Mouse (Mus musculus) midbrain, embryonic 14.5 days (tissue): ENCODE results near the gene Gm49450. TPM values are rescaled to one million over a fixed set of nuclear protein-coding genes. Genes with fewer than 3 reads are reported as not detected.

Experiments used
- ATAC-seq: fragments of 200-750 bp; cut with Nextera tagmentation; 2 replicates; pipeline ENCODE4 v1.8.0; 2017; ENCODE audit warnings: moderate number of reproducible peaks, moderate library complexity; ENCODE audit not compliant: low FRiP score, low TSS enrichment
- DNase-seq: peaks from one replicate; pipeline ENCODE4 v3.0.0-alpha.2; 2015
- H3K27ac ChIP-seq: fragments of 300-500 bp; sonication (generic); replicated peaks from 2 replicates; pipeline ENCODE4 v1.5.1; 2014; ENCODE audit warnings: mild to moderate bottlenecking, low read depth, low read length, moderate library complexity
- H3K27me3 ChIP-seq: fragments of 300-500 bp; sonication (generic); 2 replicates; pipeline ENCODE4 v1.6.1; 2014; ENCODE audit warnings: low read length, control low read depth, mixed read lengths; ENCODE audit not compliant: control insufficient read depth, insufficient read depth
- H3K36me3 ChIP-seq: fragments of 300-500 bp; sonication (generic); 2 replicates; pipeline ENCODE4 v1.6.1; 2014; ENCODE audit warnings: low read length, control low read depth; ENCODE audit not compliant: control insufficient read depth, insufficient read depth
- H3K4me1 ChIP-seq: fragments of 300-500 bp; sonication (generic); 2 replicates; pipeline ENCODE4 v1.6.1; 2014; ENCODE audit warnings: mild to moderate bottlenecking, antibody characterized with exemption, low read length, control low read depth; ENCODE audit not compliant: control insufficient read depth, insufficient read depth
- H3K4me2 ChIP-seq: fragments of 300-500 bp; sonication (generic); 2 replicates; pipeline ENCODE4 v1.6.1; 2014; ENCODE audit warnings: mild to moderate bottlenecking, low read length, moderate library complexity
- H3K4me3 ChIP-seq: fragments of 300-500 bp; sonication (generic); replicated peaks from 2 replicates; pipeline ENCODE4 v1.5.1; 2014; ENCODE audit warnings: low read depth, low read length
- H3K9ac ChIP-seq: fragments of 300-500 bp; sonication (generic); replicated peaks from 2 replicates; pipeline ENCODE4 v1.6.1; 2014; ENCODE audit warnings: mild to moderate bottlenecking, low read length, moderate library complexity
- H3K9me3 ChIP-seq: fragments of 300-500 bp; sonication (generic); 2 replicates; pipeline ENCODE4 v1.6.1; 2016; ENCODE audit warnings: low read length, control low read depth, mixed read lengths; ENCODE audit not compliant: control insufficient read depth
- WGBS: fragments of 180-500 bp; shearing (Covaris S2); extraction: QIAGEN DNeasy Blood & Tissue Kit; methylation state at CpG from one replicate; pipeline ENCODE4 v1.1.7; 2014; 5-methylcytosine and 5-hydroxymethylcytosine counted together
- polyA plus RNA-seq: library from polyadenylated mRNA; unstranded; fragments of >200 nt; fragmentation: Nextera tagmentation; extraction: Ambion mirVana; gene quantifications from 2 replicates; pipeline ENCODE4 v1.2.1, GENCODE M21; 2014

The Gm49450 gene
- polyA plus RNA-seq, 1 experiment from 2014 or later = not detected

GRCm38 (mm10) chr15:98894746-98895634 lies 58.4 kb downstream of the Gm49450 start:
- ATAC-seq = 0 out of 2 replicates have a peak, but pooled peaks have one; percentile 4
- Histone ChIP-seq H3K4me1 (peaks cover 25% of the 10 kb centered on the region), H3K9ac (peak overlapping the region; percentile 39; the same call in 1 of the 2 replicates), H3K27ac (no peak overlapping the region), H3K36me3 (no peaks in the 10 kb centered on the region), H3K27me3 (peaks cover 72% of the 10 kb centered on the region), H3K9me3 (no peaks in the 10 kb centered on the region), H3K4me2 (peak overlapping the region; percentile 85), H3K4me3 (peak overlapping the region; percentile 45)
- WGBS = 4% methylated on average over 38 of the region's 38 CpGs
- peak; percentile 39 for DNase-seq

- WGBS = under 1% methylated on average over 77 of the region's 77 CpGs
- Histone ChIP-seq H3K4me1 (peaks cover 25% of the 10 kb centered on the region), H3K36me3 (no peaks in the 10 kb centered on the region), H3K9me3 (no peaks in the 10 kb centered on the region), H3K27me3 (peaks cover 69% of the 10 kb centered on the region), H3K4me3 (peak within 1 kb of the TSS; percentile 45), H3K27ac (no peak within 1 kb of the TSS), H3K4me2 (peak within 1 kb of the TSS; percentile 85), H3K9ac (peak within 1 kb of the TSS; percentile 45)
- peak; percentile 64 for DNase-seq
- no peak for ATAC-seq
Measured at GRCm38 (mm10) chr15:98893940-98894745, 59.2 kb downstream of the Gm49450 start, which contains the start of gene Rhebl1. TSS of gene Rhebl1 (minus strand) at chr15:98894540.

- ATAC-seq (no peak), DNase-seq (no peak)
- no peaks in the 10 kb centered on the region for H3K36me3 ChIP-seq
- H3K4me1 ChIP-seq = peaks cover 24% of the 10 kb centered on the region
- H3K27ac ChIP-seq = no peak overlapping the region
- 38% methylated on average over 4 of the region's 4 CpGs for WGBS
- no peak overlapping the region for H3K4me2 ChIP-seq
- no peaks in the 10 kb centered on the region for H3K9me3 ChIP-seq
- H3K9ac ChIP-seq = no peak overlapping the region
- peaks cover 58% of the 10 kb centered on the region for H3K27me3 ChIP-seq
- no peak overlapping the region for H3K4me3 ChIP-seq
Measured at GRCm38 (mm10) chr15:98893036-98893435, 60.3 kb downstream of the Gm49450 start.

- Histone ChIP-seq H3K9me3 (no peaks in the 10 kb centered on the region), H3K27me3 (peaks cover 48% of the 10 kb centered on the region), H3K27ac (no peak overlapping the region), H3K9ac (no peak overlapping the region), H3K4me3 (no peak overlapping the region), H3K4me1 (peaks cover 20% of the 10 kb centered on the region; the same call in 1 of the 2 replicates), H3K36me3 (no peaks in the 10 kb centered on the region), H3K4me2 (no peak overlapping the region)
- 40% methylated on average over 6 of the region's 6 CpGs for WGBS
- ATAC-seq (no peak), DNase-seq (peak; percentile 85)
Measured at GRCm38 (mm10) chr15:98891907-98892606, 61.3 kb downstream of the Gm49450 start.

GRCm38 (mm10) chr15:98891198-98891742 lies 62.1 kb downstream of the Gm49450 start:
- DNase-seq = no peak
- Histone ChIP-seq H3K36me3 (no peaks in the 10 kb centered on the region), H3K4me1 (peaks cover 20% of the 10 kb centered on the region; the same call in 1 of the 2 replicates), H3K9me3 (no peaks in the 10 kb centered on the region), H3K4me3 (no peak overlapping the region), H3K27ac (no peak overlapping the region), H3K9ac (no peak overlapping the region), H3K4me2 (no peak overlapping the region), H3K27me3 (peaks cover 40% of the 10 kb centered on the region)
- WGBS = 12% methylated on average over 19 of the region's 19 CpGs
- ATAC-seq = no peak

- Histone ChIP-seq H3K27me3 (peaks cover 2% of the 10 kb centered on the region; the same call in 1 of the 2 replicates), H3K4me2 (no peak overlapping the region), H3K4me3 (no peak overlapping the region), H3K9ac (no peak overlapping the region), H3K9me3 (no peaks in the 10 kb centered on the region), H3K36me3 (no peaks in the 10 kb centered on the region), H3K4me1 (no peaks in the 10 kb centered on the region), H3K27ac (no peak overlapping the region)
- WGBS = 89% methylated on average over 7 of the region's 7 CpGs
- DNase-seq (no peak), ATAC-seq (no peak)
Measured at GRCm38 (mm10) chr15:98887526-98887925, 65.8 kb downstream of the Gm49450 start.

- H3K9ac ChIP-seq = no peak overlapping the region
- no peaks in the 10 kb centered on the region for H3K36me3 ChIP-seq
- no peaks in the 10 kb centered on the region for H3K27me3 ChIP-seq
- WGBS = 62% methylated on average over 8 of the region's 8 CpGs
- no peaks in the 10 kb centered on the region for H3K9me3 ChIP-seq
- no peak overlapping the region for H3K27ac ChIP-seq
- H3K4me2 ChIP-seq = no peak overlapping the region
- no peak overlapping the region for H3K4me3 ChIP-seq
- DNase-seq (no peak), ATAC-seq (no peak)
- 0 out of 2 replicates have a peak, but pooled peaks cover under 1% of the 10 kb centered on the region for H3K4me1 ChIP-seq
Measured at GRCm38 (mm10) chr15:98886667-98887387, 66.5 kb downstream of the Gm49450 start.
